Comparison of ENCODE assay signal across 20 mouse cellular contexts in the genomic region with DNA sequence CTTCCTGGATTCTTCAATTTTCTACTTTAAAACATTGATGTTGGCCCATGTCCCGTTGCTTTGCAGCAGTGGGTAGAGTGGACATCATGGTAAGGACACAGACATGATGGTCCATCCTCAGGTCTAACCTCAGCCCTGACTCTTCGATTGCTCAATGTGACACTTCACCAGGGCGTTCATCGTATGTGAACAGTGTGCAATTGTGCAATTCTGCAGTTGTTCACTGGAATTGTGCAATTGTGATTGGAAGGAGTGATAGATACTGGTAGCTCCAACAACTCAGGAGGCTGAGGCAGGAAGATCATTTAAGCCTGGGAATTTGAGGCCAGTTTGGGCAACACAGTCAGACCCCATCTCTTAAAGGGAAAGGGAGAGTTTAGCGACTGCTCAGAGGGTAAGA.
DNase-seq lines count a peak whose midpoint lies in the region; ATAC-seq and TF ChIP-seq lines count a peak whose summit lies in the region.
"Had no signal": no experiment of that assay in that cellular context is flagged by ENCODE, and none has a peak within 500 bp of the region (broad histone marks: within the 10 kb centered on the region; RNA-seq: fewer than 3 reads in every experiment).

No protein-coding gene starts in this region.

- no peak overlapping the region for H3K9ac ChIP-seq in heart, embryonic 16.5 days (ENCODE audit: low read length)
- H3K9ac ChIP-seq in liver, adult 2 months (ENCODE audit: low read depth, low read length) = no peak overlapping the region
- no peak overlapping the region for H3K9ac ChIP-seq in liver, postnatal 0 days (replicated peaks)
- no peak overlapping the region for H3K9ac ChIP-seq in intestine, embryonic 14.5 days (ENCODE audit: low read length)
- H3K9ac ChIP-seq: liver, embryonic 14.5 days; midbrain, embryonic 13.5 days had no signal

- no peaks in the 10 kb centered on the region for H3K79me2 ChIP-seq in liver, adult 2 months (ENCODE audit: control insufficient read depth, insufficient read depth, low read length)

- intact Hi-C loops in heart, postnatal 10 days (cut with DNase I) = no loop called here

- no peak for ATAC-seq in heart, embryonic 16.5 days (replicated peaks; ENCODE audit: extremely low read depth, insufficient read depth, low FRiP score)
- no peak for ATAC-seq in liver, postnatal 0 days
- no peak for ATAC-seq in intestine, embryonic 14.5 days (replicated peaks; ENCODE audit: low FRiP score, low TSS enrichment, low read depth)
- ATAC-seq: activated CD4-positive, CD25-positive, alpha-beta regulatory T cell, adult 4 months; Patski had no signal

- peak overlapping the region; percentile 66 for H3K27ac ChIP-seq in heart, embryonic 16.5 days (ENCODE audit: low read length)
- peak overlapping the region; percentile 75 for H3K27ac ChIP-seq in liver, adult 2 months (replicated peaks; ENCODE audit: insufficient read depth, low read depth, low read length)
- no peak overlapping the region for H3K27ac ChIP-seq in liver, postnatal 0 days (ENCODE audit: low read depth)
- peak overlapping the region; percentile 69; the same call in 1 of the 2 replicates for H3K27ac ChIP-seq in intestine, embryonic 14.5 days (ENCODE audit: low read depth)
- peak overlapping the region; percentile 100 for H3K27ac ChIP-seq in small intestine, adult 2 months (ENCODE audit: insufficient read depth, low read depth, low read length)
- H3K27ac ChIP-seq: liver, embryonic 14.5 days; macrophage; midbrain, embryonic 13.5 days had no signal

- no peak overlapping the region for H3K4me3 ChIP-seq in heart, embryonic 16.5 days (ENCODE audit: low read length)
- no peak overlapping the region for H3K4me3 ChIP-seq in liver, adult 2 months (ENCODE audit: insufficient read depth, low read depth, low read length)
- no peak overlapping the region for H3K4me3 ChIP-seq in liver, postnatal 0 days (ENCODE audit: low read depth, low read length)
- H3K4me3 ChIP-seq in intestine, embryonic 14.5 days (ENCODE audit: low read depth, low read length) = no peak overlapping the region
- no peak overlapping the region for H3K4me3 ChIP-seq in small intestine, adult 2 months (ENCODE audit: low read depth, low read length)
- H3K4me3 ChIP-seq: forebrain, embryonic 10.5 days; heart, embryonic 10.5 days; midbrain, embryonic 13.5 days had no signal

- no peaks in the 10 kb centered on the region for H3K27me3 ChIP-seq in heart, embryonic 16.5 days (ENCODE audit: control insufficient read depth, insufficient read depth, low read length)
- H3K27me3 ChIP-seq in liver, adult 2 months (ENCODE audit: control insufficient read depth, insufficient read depth, low read length) = no peaks in the 10 kb centered on the region
- H3K27me3 ChIP-seq in liver, postnatal 0 days (ENCODE audit: insufficient read depth, low read length) = no peaks in the 10 kb centered on the region
- no peaks in the 10 kb centered on the region for H3K27me3 ChIP-seq in intestine, embryonic 14.5 days (replicated peaks; ENCODE audit: control insufficient read depth, insufficient read depth, low read length)
- H3K27me3 ChIP-seq in small intestine, adult 2 months (ENCODE audit: control insufficient read depth, insufficient read depth, low read length) = no peaks in the 10 kb centered on the region
- H3K27me3 ChIP-seq: midbrain, embryonic 13.5 days; Patski had no signal

- no peak overlapping the region for H3K4me2 ChIP-seq in heart, embryonic 16.5 days (ENCODE audit: low read depth, low read length)
- H3K4me2 ChIP-seq in liver, postnatal 0 days (ENCODE audit: low read depth, low read length) = no peak overlapping the region
- H3K4me2 ChIP-seq in intestine, embryonic 14.5 days (ENCODE audit: low read length) = no peak overlapping the region
- H3K4me2 ChIP-seq: midbrain, embryonic 13.5 days had no signal

- no peaks in the 10 kb centered on the region for H3K9me3 ChIP-seq in heart, embryonic 16.5 days (replicated peaks; ENCODE audit: control insufficient read depth, low read length)
- no peaks in the 10 kb centered on the region for H3K9me3 ChIP-seq in liver, postnatal 0 days (ENCODE audit: low read length)
- H3K9me3 ChIP-seq in intestine, embryonic 14.5 days (ENCODE audit: control insufficient read depth, low read length) = 0 out of 2 replicates have a peak, but pooled peaks cover 2% of the 10 kb centered on the region
- H3K9me3 ChIP-seq: forebrain, embryonic 10.5 days; heart, embryonic 10.5 days; midbrain, embryonic 13.5 days had no signal

- no peak for TF ChIP-seq POLR2A in liver, adult 2 months (IDR thresholded peaks at IDR 0.05; ENCODE audit: extremely low read depth, insufficient read depth, low read length)
- no peak for TF ChIP-seq POLR2A in small intestine, adult 2 months (IDR thresholded peaks at IDR 0.05; ENCODE audit: low read depth, low read length)

- H3K36me3 ChIP-seq in heart, embryonic 16.5 days (ENCODE audit: control insufficient read depth, insufficient read depth) = no peaks in the 10 kb centered on the region
- H3K36me3 ChIP-seq in liver, adult 2 months (ENCODE audit: control insufficient read depth, insufficient read depth, low read length) = no peaks in the 10 kb centered on the region
- no peaks in the 10 kb centered on the region for H3K36me3 ChIP-seq in liver, postnatal 0 days (replicated peaks; ENCODE audit: insufficient read depth, low read length)
- no peaks in the 10 kb centered on the region for H3K36me3 ChIP-seq in intestine, embryonic 14.5 days (ENCODE audit: control insufficient read depth, insufficient read depth, low read length)
- no peaks in the 10 kb centered on the region for H3K36me3 ChIP-seq in small intestine, adult 2 months (ENCODE audit: control insufficient read depth, insufficient read depth, low read length)
- H3K36me3 ChIP-seq: forebrain, embryonic 10.5 days; heart, embryonic 10.5 days; midbrain, embryonic 13.5 days had no signal

- no peak for DNase-seq in heart, postnatal 10 days
- DNase-seq in liver, adult 2 months (ENCODE audit: extremely low read depth, low read depth, low spot score) = peak; percentile 85
- DNase-seq in liver, postnatal 0 days = no peak
- DNase-seq in intestine, embryonic 14.5 days (ENCODE audit: low spot score) = no peak
- no peak for DNase-seq in cerebellum, adult 11 months
- DNase-seq in layer of hippocampus, postnatal 25 days (ENCODE audit: extremely low spot score in 1 of 2, low spot score in 1 of 2) = no peak
- DNase-seq: adrenal gland, postnatal 14 days; cerebellum, adult 2 months; gastrocnemius, postnatal 25 days; layer of hippocampus, postnatal 36 days; thymus, postnatal 14 days had no signal

- no peak for TF ChIP-seq EP300 in liver, postnatal 0 days (IDR thresholded peaks at IDR 0.05; ENCODE audit: low read depth)

- no peak for TF ChIP-seq CTCF in liver, adult 2 months (IDR thresholded peaks at IDR 0.05; ENCODE audit: low read depth, low read length)
- no peak for TF ChIP-seq CTCF in liver, postnatal 0 days (IDR thresholded peaks at IDR 0.05; ENCODE audit: low read depth)
- no peak for TF ChIP-seq CTCF in small intestine, adult 2 months (IDR thresholded peaks at IDR 0.05; ENCODE audit: extremely low read depth, insufficient read length, insufficient replicate concordance, low read depth, low read length)

- WGBS in heart, embryonic 16.5 days = 86% methylated on average over 5 of the region's 5 CpGs
- 48% methylated on average over 5 of the region's 5 CpGs for WGBS in liver, adult 2 months
- 63% methylated on average over 5 of the region's 5 CpGs for WGBS in liver, postnatal 0 days (ENCODE audit: insufficient replicate concordance)
- 85% methylated on average over 5 of the region's 5 CpGs for WGBS in intestine, embryonic 14.5 days
- WGBS in small intestine, adult 2 months = 57% methylated on average over 5 of the region's 5 CpGs

- H3K4me1 ChIP-seq in heart, embryonic 16.5 days (ENCODE audit: control insufficient read depth, insufficient read depth, low read length) = peaks cover 43% of the 10 kb centered on the region
- peaks cover 36% of the 10 kb centered on the region for H3K4me1 ChIP-seq in liver, adult 2 months (ENCODE audit: control insufficient read depth, insufficient read depth, low read length)
- peaks cover 25% of the 10 kb centered on the region for H3K4me1 ChIP-seq in liver, postnatal 0 days (ENCODE audit: insufficient read depth)
- peaks cover 19% of the 10 kb centered on the region for H3K4me1 ChIP-seq in intestine, embryonic 14.5 days (replicated peaks; ENCODE audit: control insufficient read depth, insufficient read depth, low read length)
- peaks cover 57% of the 10 kb centered on the region; the same call in 1 of the 2 replicates for H3K4me1 ChIP-seq in small intestine, adult 2 months (ENCODE audit: control insufficient read depth, insufficient read depth, insufficient read length, low read length)
